Mouse (Mus musculus): ENCODE measurements around the gene Tnnc2.

The Tnnc2 gene

GRCm38 (mm10) chr2:164794293-164794692 lies 14.5 kb upstream of the Tnnc2 start:
- DNase-seq: peak; percentile 81 to 89

- no peak for DNase-seq
These were observed 14.0 kb upstream of the Tnnc2 start for GRCm38 (mm10) chr2:164793772-164794171.

- peak; percentile 53 to 65 for DNase-seq
These were observed 13.5 kb upstream of the Tnnc2 start for GRCm38 (mm10) chr2:164793236-164793635.

GRCm38 (mm10) chr2:164792400-164793190 lies 12.8 kb upstream of the Tnnc2 start:
- DNase-seq: no peak

- no peak for DNase-seq
These were observed 12.1 kb upstream of the Tnnc2 start for GRCm38 (mm10) chr2:164791841-164792261.

- peak; percentile 84 to 90 for DNase-seq
These were observed 10.7 kb upstream of the Tnnc2 start for GRCm38 (mm10) chr2:164790451-164790850.

- no peak for DNase-seq
These were observed 8.6 kb upstream of the Tnnc2 start for GRCm38 (mm10) chr2:164788411-164788810.

GRCm38 (mm10) chr2:164787779-164788178 lies 8.0 kb upstream of the Tnnc2 start:
- no peak for DNase-seq

- peak in 1 of 2 experiments; percentile 41 for DNase-seq
These were observed 7.3 kb upstream of the Tnnc2 start for GRCm38 (mm10) chr2:164787032-164787431.

- DNase-seq: peak; percentile 42 to 56
These were observed 6.7 kb upstream of the Tnnc2 start for GRCm38 (mm10) chr2:164786388-164786885.

GRCm38 (mm10) chr2:164785481-164786387 lies 6.0 kb upstream of the Tnnc2 start, which contains the start of gene Snx21:
Snx21 (plus strand) TSS chr2:164785823.
- peak; percentile 96 to 97 for DNase-seq

GRCm38 (mm10) chr2:164784869-164785420 lies 5.2 kb upstream of the Tnnc2 start:
- DNase-seq: no peak

GRCm38 (mm10) chr2:164783926-164784581 lies 4.3 kb upstream of the Tnnc2 start:
- DNase-seq: no peak

GRCm38 (mm10) chr2:164781876-164782275 lies 2.1 kb upstream of the Tnnc2 start:
- no peak for DNase-seq

- no peak for DNase-seq
These were observed 958 bp downstream of the Tnnc2 start for GRCm38 (mm10) chr2:164778809-164779208.

- DNase-seq: no peak
These were observed 1.8 kb downstream of the Tnnc2 start for GRCm38 (mm10) chr2:164778015-164778287.

- no peak for DNase-seq
These were observed 2.3 kb downstream of the Tnnc2 start for GRCm38 (mm10) chr2:164777246-164778014.

- DNase-seq: no peak
These were observed 3.0 kb downstream of the Tnnc2 start for GRCm38 (mm10) chr2:164776801-164777200.

- no peak for DNase-seq
These were observed 3.6 kb downstream of the Tnnc2 start for GRCm38 (mm10) chr2:164776130-164776529.

GRCm38 (mm10) chr2:164773989-164774364 lies 5.8 kb downstream of the Tnnc2 start:
- DNase-seq: peak in 1 of 2 experiments; percentile 48

- no peak for DNase-seq
These were observed 6.4 kb downstream of the Tnnc2 start for GRCm38 (mm10) chr2:164773229-164773988.

Measured in lung, adult 18-20 months (tissue).